Mouse (Mus musculus): ENCODE data around the gene Rab11fip5.
A peak's percentile ranks its signal among the peaks of the same experiment; 100 is the strongest.

Gene Rab11fip5

GRCm38 (mm10) chr6:85348133-85348532 lies 26.3 kb downstream of the Rab11fip5 start:
- no peak for DNase-seq (ENCODE audit: low spot score)

- DNase-seq (ENCODE audit: low spot score), result peak; percentile 96
These were observed 28.3 kb downstream of the Rab11fip5 start for GRCm38 (mm10) chr6:85346028-85346634.

GRCm38 (mm10) chr6:85344929-85345328 lies 29.5 kb downstream of the Rab11fip5 start:
- DNase-seq (ENCODE audit: low spot score), result no peak

GRCm38 (mm10) chr6:85343027-85343426 lies 31.4 kb downstream of the Rab11fip5 start:
- no peak for DNase-seq (ENCODE audit: low spot score)

- DNase-seq (ENCODE audit: low spot score), result no peak
These were observed 32.5 kb downstream of the Rab11fip5 start for GRCm38 (mm10) chr6:85341814-85342501.

- no peak for DNase-seq (ENCODE audit: low spot score)
These were observed 34.2 kb downstream of the Rab11fip5 start for GRCm38 (mm10) chr6:85340184-85340583.

GRCm38 (mm10) chr6:85339273-85339901 lies 35.0 kb downstream of the Rab11fip5 start:
- peak; percentile 44 for DNase-seq (ENCODE audit: low spot score)

- DNase-seq (ENCODE audit: low spot score), result no peak
These were observed 37.5 kb downstream of the Rab11fip5 start for GRCm38 (mm10) chr6:85336944-85337343.

- DNase-seq (ENCODE audit: low spot score), result no peak
These were observed 39.1 kb downstream of the Rab11fip5 start for GRCm38 (mm10) chr6:85335352-85335751.

GRCm38 (mm10) chr6:85334851-85335250 lies 39.6 kb downstream of the Rab11fip5 start:
- DNase-seq (ENCODE audit: low spot score), result peak; percentile 24

GRCm38 (mm10) chr6:85334251-85334650 lies 40.2 kb downstream of the Rab11fip5 start:
- DNase-seq (ENCODE audit: low spot score), result no peak

GRCm38 (mm10) chr6:85333732-85334131 lies 40.7 kb downstream of the Rab11fip5 start:
- DNase-seq (ENCODE audit: low spot score), result peak; percentile 41

- peak; percentile 96 for DNase-seq (ENCODE audit: low spot score)
These were observed 41.3 kb downstream of the Rab11fip5 start, which contains the start of gene Sfxn5 for GRCm38 (mm10) chr6:85333000-85333669. TSS of gene Sfxn5 (minus strand) at chr6:85333422.

- DNase-seq (ENCODE audit: low spot score), result peak; percentile 40
These were observed 42.0 kb downstream of the Rab11fip5 start for GRCm38 (mm10) chr6:85332351-85332999.

- DNase-seq (ENCODE audit: low spot score), result no peak
These were observed 42.7 kb downstream of the Rab11fip5 start for GRCm38 (mm10) chr6:85331736-85332135.

- no peak for DNase-seq (ENCODE audit: low spot score)
These were observed 43.2 kb downstream of the Rab11fip5 start for GRCm38 (mm10) chr6:85331221-85331735.

GRCm38 (mm10) chr6:85329666-85330185 lies 44.7 kb downstream of the Rab11fip5 start:
- no peak for DNase-seq (ENCODE audit: low spot score)

GRCm38 (mm10) chr6:85326564-85326963 lies 47.9 kb downstream of the Rab11fip5 start:
- DNase-seq (ENCODE audit: low spot score), result no peak

GRCm38 (mm10) chr6:85325109-85325508 lies 49.3 kb downstream of the Rab11fip5 start:
- DNase-seq (ENCODE audit: low spot score), result no peak

GRCm38 (mm10) chr6:85320445-85320866 lies 54.0 kb downstream of the Rab11fip5 start:
- peak; percentile 39 for DNase-seq (ENCODE audit: low spot score)

- no peak for DNase-seq (ENCODE audit: low spot score)
These were observed 58.2 kb downstream of the Rab11fip5 start for GRCm38 (mm10) chr6:85316211-85316610.

Data from embryo, embryonic 10 days (tissue).